Mouse (Mus musculus): Measurements from ENCODE around the gene Slc39a5.

DNA sequence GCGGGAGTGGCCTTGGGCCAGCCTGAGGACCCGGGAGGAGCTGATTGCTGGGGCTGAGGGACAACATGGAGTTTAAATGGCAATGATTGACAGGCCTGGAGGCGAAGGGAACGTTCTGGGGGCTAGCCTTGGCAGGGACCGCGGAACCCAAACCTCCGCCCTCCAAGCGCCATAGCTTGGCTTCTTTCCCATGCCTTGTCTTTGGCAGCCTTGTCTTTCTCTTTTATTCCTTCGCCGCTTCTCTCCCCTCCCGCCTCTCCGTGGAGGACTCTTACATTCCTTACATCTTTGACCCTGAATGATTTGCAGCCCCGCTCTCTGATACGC, 11.0 kb upstream of the Slc39a5 start:
- no peak for TF ChIP-seq POLR2A (IDR thresholded peaks at IDR 0.05; ENCODE audit: low read depth, low read length)
- no peak for TF ChIP-seq CTCF (IDR thresholded peaks at IDR 0.05; ENCODE audit: borderline replicate concordance, insufficient read depth, low read length)

Measured in embryonic fibroblast, embryonic 13.5 days (primary cell).